Mouse (Mus musculus) embryo, embryonic 11 days (tissue): Measurements from ENCODE around the gene Gpam.

Source experiments
- DNase-seq: peaks from one replicate; pipeline ENCODE4 v3.0.0-alpha.2; 2015

Gpam gene

GRCm38 (mm10) chr19:55100227-55101140 is 26.6 kb downstream of the Gpam start:
- DNase-seq: no peak

DNA sequence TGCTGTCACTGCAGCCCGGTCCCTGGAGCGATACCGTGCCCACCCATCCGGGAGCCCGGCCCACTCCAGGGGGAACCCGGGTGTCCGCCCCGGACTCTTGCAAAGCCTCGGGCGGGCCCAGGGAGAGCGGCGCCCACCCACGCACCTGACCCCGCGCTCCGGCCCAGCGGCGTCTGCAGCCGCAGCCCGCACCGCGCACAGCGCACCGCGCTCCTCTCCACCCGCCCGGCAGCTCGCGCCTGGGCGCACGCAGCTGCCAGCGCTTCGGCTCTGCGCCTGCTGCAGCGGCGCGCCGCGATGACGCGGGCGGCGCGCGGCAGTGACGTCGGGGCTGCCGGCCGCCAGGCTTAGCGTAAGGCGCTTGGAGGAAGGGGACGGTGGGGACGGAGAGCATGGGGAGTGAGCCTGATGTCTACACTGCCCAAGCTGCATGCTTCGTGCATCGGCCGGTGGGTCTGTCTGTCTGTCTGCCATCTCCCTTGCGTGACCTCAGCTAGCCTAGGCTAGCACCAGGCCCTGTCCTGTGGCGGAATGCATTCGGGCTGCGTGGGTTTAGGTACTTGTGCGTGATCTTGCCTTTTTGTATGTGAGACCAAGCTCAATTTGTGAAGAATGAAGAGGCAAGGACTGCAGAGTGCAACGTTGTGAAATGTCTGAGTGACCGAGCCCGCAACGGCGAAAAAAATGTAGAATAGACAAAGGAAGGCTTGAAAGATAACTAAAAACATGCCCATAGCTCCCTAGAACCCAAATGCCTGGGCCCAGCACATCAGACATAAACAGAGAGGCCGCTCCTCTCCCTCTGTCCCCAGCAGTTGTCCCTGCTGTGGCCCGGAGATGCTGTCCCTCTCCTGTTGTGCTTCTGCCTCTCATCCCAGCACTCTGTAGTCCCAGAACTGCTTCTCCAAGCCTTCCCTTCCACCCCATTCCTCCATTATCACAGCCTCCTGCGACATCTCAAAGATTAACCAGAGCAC is 27.6 kb downstream of the Gpam start:
- peak; percentile 91 for DNase-seq

- peak; percentile 65 for DNase-seq
Observed at GRCm38 (mm10) chr19:55098409-55099183, 28.4 kb downstream of the Gpam start.

DNA sequence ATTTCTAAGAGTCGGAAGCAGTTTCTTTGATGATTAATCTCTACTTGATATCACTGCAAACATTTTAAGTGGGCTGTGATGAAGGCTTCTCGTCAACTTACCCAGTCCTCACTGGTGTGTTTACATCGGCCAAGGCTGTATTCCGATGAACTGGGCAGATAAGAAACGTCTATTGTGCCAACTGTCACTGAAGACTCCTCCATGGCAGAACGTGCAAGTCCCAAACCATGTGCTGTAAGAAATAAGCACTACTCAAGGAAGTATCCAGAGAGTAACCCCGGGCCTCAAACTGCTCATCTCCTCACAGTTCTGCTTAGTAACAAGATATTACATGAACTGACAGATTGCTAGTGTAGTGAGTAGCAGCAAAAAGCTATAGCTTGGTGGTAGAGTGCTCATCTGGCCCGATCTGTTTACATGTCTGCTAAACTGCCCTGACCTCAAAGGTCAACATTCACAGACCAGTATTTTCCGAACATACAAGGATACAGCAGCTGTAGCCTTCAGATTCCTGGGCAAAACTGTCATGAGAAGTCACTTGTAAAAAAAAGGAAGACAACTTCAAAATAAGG is 29.6 kb downstream of the Gpam start:
- DNase-seq: no peak

DNA sequence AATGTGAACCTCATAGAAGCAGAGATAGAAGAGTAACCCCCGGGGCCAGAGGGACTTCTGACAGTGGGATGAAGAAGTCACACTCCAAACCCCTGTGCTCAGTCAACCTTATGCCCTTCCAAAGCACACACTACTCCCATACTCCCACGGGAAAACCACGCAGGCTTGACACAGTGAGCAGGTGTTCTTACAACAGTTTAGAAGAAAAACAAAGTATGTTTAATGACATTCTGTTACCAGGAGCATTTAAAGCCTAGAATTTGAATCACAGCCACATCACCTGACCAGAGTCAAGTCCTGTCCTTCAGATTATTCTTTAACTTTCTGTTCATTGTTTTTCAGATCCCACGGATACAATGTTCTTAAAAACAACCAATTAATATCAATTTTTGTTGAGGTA is 30.4 kb downstream of the Gpam start:
- DNase-seq: no peak

- DNase-seq: no peak
Observed at GRCm38 (mm10) chr19:55095547-55095946, 31.5 kb downstream of the Gpam start.

GRCm38 (mm10) chr19:55091602-55092413 is 35.2 kb downstream of the Gpam start:
- no peak for DNase-seq

GRCm38 (mm10) chr19:55090885-55091284 is 36.2 kb downstream of the Gpam start:
- no peak for DNase-seq

- DNase-seq: no peak
Observed at GRCm38 (mm10) chr19:55090142-55090541, 36.9 kb downstream of the Gpam start.

DNA sequence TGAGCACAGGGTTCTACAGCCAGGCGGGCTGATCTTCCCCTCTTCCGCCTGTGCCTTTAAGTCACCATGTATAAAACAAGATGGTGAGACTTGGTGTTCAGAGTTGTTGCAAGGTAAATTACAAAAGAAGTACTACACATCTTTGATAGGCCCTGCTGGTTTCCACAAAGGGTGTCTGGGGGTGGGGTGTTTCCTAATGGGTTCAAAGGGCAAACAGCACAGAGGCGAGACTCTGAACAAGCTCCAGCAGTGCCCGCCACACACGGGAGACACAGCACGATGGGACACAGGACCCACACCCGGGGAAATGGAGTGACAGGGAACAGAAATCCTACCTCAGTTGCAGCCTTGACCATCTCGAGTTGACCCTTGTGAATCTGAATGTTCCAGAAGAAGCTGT is 39.3 kb downstream of the Gpam start:
- DNase-seq: no peak

GRCm38 (mm10) chr19:55085857-55086185 is 41.2 kb downstream of the Gpam start:
- DNase-seq: no peak

DNA sequence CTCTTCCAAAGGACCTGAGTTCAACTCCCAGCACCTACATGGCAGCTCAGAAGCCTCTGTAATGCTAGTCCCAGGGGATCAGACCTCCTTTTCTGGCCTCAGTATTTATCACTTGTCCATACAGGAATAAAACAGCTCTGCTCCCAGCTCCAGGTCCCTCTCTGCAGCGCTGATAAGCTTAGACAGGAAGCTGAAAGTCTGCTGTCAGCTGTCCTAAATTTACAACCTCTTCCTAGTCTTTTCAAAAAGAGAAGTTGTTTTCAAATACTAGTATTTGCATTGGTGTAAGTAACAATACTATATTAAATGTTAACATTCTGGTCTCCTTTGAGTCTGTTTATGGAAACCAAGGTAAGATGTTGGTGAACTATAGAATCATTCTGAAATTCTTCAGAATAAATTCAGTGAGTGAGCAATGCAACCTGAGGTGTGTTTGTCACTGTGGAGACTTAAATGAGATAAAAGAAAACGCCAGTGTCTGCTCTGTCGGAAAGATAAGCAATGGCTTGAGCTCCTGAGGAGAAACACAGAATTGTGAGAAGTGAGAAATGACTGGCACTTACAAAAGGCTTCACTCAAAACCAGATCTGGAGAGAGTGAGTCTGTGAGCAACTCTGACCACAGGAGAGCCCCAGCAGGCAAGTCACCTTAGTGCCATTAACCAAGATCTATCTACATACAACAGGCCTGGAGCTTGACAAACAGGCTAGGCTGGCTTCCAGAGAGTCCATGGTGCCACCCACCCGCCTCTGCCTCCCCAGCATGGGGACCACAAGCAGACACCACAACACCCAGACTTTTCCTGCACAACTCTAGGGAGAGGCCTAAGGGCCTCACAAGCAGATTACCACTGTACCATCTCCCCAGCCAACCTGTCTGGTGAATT is 41.8 kb downstream of the Gpam start:
- no peak for DNase-seq

DNA sequence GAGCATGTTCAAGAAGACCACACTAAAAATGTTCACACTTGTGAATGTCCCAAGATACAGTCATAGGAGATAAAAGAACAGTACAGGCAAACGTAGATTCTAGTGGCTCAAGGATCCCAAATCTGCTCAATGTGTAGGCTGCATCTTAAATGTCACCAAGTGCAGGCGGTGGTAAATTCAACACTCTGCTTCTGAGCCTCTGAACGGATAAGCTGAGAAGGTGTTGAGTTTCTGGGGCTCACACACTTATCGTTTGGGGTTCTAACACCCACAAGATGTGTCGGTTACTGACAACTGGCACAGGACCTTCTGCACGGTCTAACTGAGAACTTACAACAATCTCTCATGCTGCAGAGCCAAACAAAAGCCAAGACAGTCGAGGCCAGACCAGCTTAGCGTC is 50.2 kb downstream of the Gpam start:
- DNase-seq: no peak

DNA sequence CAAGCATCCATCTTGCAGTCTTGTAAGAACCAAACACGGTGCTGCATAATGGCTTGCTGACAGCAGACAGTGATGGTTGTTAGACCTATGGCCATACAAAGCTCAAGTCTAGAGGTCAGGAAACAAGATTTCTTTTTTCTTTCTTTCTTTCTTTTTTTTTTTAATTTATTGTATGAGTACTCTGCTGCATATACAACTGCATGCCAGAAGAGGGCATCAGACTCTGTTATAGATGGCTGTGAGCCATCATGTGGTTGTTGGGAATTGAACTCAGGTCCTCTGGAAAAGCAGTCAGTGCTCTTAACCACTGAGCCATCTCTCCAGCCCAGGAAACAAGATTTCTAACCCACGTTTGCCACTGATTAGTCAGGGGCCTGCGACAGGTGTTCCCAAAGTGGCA is 54.0 kb downstream of the Gpam start:
- DNase-seq: no peak

GRCm38 (mm10) chr19:55069054-55069453 is 58.0 kb downstream of the Gpam start:
- DNase-seq: no peak

- DNase-seq: peak; percentile 69
Observed at GRCm38 (mm10) chr19:55063272-55063671, 63.8 kb downstream of the Gpam start.

GRCm38 (mm10) chr19:55062501-55062900 is 64.5 kb downstream of the Gpam start:
- no peak for DNase-seq

GRCm38 (mm10) chr19:55061951-55062350 is 65.1 kb downstream of the Gpam start:
- DNase-seq: peak; percentile 83

DNA sequence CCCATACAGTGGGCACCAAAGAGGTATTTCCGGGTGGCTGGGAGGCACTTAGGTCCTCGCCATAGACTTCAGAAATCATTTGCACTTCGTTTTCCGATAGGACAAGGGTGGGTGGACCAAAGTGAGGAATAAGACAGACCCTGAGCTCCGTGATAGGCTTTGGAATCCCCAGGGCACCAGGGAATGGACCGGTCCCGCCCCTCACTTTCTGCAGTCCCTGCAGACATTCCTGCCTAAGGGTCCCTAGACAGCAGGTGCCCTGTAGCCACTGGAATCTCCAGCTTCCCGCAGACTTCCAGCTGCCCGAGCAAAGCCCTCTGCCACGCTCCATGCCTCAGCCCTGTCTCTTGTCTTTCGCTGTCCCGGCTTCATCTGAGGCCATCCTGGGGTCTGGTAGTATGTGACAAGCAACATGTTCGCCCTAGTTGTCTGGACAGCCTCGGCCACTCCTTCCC is 65.6 kb downstream of the Gpam start:
- peak; percentile 46 for DNase-seq

DNA sequence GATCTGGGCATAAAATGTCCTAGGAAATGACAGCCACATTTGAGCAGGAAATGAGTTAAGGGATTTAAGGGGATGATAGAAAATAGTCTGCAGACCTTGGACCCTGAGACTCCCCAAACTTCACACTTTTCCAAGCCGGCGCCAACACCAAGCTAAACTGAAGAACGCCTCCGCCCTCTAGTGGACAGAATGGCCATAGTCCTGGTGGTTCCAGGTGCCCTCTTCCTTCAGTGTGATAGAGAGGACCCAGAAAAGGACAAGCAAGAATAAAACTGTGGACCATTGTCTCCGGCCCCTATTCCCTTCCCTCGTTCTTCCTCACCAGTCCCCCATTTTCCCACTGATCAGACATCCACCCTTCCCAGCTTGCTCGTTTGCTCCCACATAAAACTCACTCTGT is 66.1 kb downstream of the Gpam start:
- peak; percentile 87 for DNase-seq

DNA sequence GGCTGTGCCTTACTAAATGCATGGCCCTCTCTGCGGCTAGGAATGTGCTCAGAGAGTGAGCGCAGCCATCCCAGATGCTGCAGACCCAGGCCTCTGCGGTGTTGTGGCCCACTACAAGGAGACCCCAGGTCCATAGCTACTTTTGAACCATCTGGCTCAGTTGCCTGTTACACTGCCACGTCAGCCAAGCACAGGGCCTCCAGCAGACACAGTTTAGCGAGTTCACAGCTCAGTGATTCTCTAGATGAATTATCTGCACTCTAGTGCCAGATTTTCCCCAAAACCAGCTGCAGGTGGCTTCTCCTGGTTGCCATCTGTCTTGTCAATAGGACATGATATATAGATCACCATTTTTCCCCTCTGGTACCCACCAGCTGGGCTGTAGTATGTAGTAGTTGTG is 69.6 kb downstream of the Gpam start:
- DNase-seq: no peak
